Mouse (Mus musculus) forebrain, embryonic 10.5 days (tissue): Measurements from ENCODE around the gene Celf6. TPM values are rescaled to one million over a fixed set of nuclear protein-coding genes. Genes with fewer than 3 reads are reported as not detected.
A peak's percentile ranks its signal among the peaks of the same experiment; 100 is the strongest.

Source experiments
- DNase-seq: peaks from one replicate; pipeline ENCODE4 v3.0.0-alpha.2; 2017; ENCODE audit warnings: low spot score; ENCODE audit errors: extremely low spot score
- H3K27ac ChIP-seq: fragments of 300-500 bp; sonication (generic); 2 replicates; pipeline ENCODE4 v1.5.1; 2016; ENCODE audit warnings: mild to moderate bottlenecking
- H3K27me3 ChIP-seq: fragments of 300-500 bp; sonication (generic); 2 replicates; pipeline ENCODE4 v1.6.1; 2016; ENCODE audit warnings: mild to moderate bottlenecking; ENCODE audit not compliant: poor library complexity, severe bottlenecking
- H3K36me3 ChIP-seq: fragments of 300-500 bp; sonication (generic); replicated peaks from 2 replicates; pipeline ENCODE4 v1.6.1; 2016; ENCODE audit warnings: mild to moderate bottlenecking, moderate library complexity
- H3K4me1 ChIP-seq: fragments of 300-500 bp; sonication (generic); 2 replicates; pipeline ENCODE4 v1.6.1; 2016
- H3K4me3 ChIP-seq: fragments of 300-500 bp; sonication (generic); 2 replicates; pipeline ENCODE4 v1.5.1; 2016; ENCODE audit warnings: mild to moderate bottlenecking, moderate library complexity
- H3K9me3 ChIP-seq: fragments of 300-500 bp; sonication (generic); 2 replicates; pipeline ENCODE4 v1.6.1; 2016; ENCODE audit warnings: mild to moderate bottlenecking, moderate library complexity
- WGBS: fragments of 180-500 bp; shearing (Covaris S2); methylation state at CpG from one replicate; pipeline ENCODE4 v1.1.7; 2016; 5-methylcytosine and 5-hydroxymethylcytosine counted together
- polyA plus RNA-seq: library from polyadenylated mRNA; unstranded; fragments of >200 nt; fragmentation: Nextera tagmentation; extraction: Ambion mirVana; gene quantifications from 2 replicates; pipeline ENCODE4 v1.2.1, GENCODE M21; 2016

Gene Celf6
- 1.3 and 3.1 TPM in 2 replicates for polyA plus RNA-seq

DNA sequence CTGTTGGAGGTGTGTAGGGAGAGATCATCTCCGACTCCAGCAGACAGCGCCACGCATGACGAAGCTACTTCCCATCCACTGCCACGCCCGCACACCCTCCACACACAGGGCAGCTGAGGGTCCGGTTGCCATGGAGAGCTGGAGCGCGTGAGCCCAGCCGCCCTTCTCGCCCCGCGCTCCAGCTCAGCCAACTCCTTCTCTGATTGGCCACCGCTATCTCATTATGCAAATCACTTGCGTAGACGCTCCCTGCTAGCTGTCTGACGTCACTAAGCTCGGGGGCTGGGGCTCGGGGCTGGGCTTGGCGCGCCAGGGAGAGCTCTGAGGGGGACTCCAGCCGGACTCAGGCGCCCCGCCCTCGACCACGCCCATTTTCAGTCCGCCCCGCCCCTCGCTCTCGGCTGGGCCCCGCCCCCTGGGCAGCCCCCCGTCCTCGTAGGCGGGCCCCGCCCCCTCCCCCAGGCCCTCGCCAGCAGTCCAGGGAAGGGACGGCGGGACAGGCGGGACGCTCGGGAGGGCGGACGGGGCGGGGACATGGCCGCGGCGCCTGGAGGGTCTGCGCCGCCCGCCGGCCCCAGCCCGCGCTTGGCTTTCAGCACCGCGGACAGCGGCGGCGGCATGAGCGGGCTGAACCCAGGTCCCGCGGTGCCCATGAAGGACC, at the start of gene Celf6:
TSS of gene Celf6 (plus strand) at position 74 of the 661 bp plus-strand sequence.
- Histone ChIP-seq H3K4me1 (peaks cover 21% of the 10 kb centered on the region), H3K4me3 (peak within 1 kb of the TSS; percentile 51), H3K36me3 (no peaks in the 10 kb centered on the region), H3K9me3 (no peaks in the 10 kb centered on the region), H3K27me3 (peaks cover 54% of the 10 kb centered on the region), H3K27ac (peak within 1 kb of the TSS; percentile 54)
- under 1% methylated on average over 59 of the region's 61 CpGs for WGBS
- DNase-seq = peak; percentile 100

DNA sequence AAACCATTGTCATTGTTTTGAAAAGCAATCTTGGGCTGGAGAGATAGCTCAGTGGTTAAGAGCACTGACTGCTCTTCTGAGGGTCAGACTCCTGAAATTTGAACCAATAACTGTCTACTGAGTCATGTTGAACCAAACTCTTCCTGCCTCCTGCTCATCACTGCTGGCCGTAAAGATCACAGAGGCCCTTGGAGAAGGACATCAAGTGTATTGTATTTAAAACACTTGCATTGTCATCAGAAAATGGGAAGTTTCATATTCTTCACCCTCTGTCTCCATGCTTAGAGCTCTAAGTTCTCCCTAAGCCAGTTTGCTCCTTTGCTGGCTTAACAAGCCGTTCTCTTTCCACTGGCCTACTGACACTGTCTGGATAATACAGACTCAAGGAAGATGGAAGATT, 49.4 kb upstream of the Celf6 start:
- Histone ChIP-seq H3K9me3 (no peaks in the 10 kb centered on the region), H3K27me3 (no peaks in the 10 kb centered on the region), H3K27ac (no peak overlapping the region), H3K36me3 (no peaks in the 10 kb centered on the region), H3K4me1 (peaks cover 16% of the 10 kb centered on the region), H3K4me3 (no peak overlapping the region)
- WGBS = 93% methylated on average over 2 of the region's 2 CpGs
- no peak for DNase-seq

DNA sequence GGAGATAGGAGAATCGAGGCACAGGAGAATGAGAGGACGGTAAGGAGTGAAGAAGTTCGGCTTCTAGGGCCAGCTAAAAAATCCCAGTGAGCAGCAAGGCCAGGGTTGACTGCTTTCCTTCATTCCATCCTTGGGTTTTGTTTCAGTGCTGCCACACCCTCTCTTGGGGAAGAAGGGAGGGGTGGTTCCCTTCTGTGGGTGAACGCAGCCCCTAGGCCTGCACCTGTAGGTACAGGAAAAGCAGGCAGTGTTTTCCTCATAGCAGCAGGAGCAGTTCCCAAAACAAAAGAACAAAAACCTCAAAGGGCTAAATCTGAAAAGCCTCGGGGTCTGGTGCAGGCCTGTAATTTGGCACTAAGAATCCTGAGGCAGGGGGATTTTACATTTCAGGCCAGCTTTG, 46.1 kb upstream of the Celf6 start:
- DNase-seq = no peak
- no peaks in the 10 kb centered on the region for H3K27me3 ChIP-seq
- H3K4me3 ChIP-seq = no peak overlapping the region
- WGBS = 25% methylated on average over 5 of the region's 5 CpGs
- peaks cover 21% of the 10 kb centered on the region for H3K4me1 ChIP-seq
- H3K36me3 ChIP-seq = no peaks in the 10 kb centered on the region
- peak overlapping the region; percentile 48 for H3K27ac ChIP-seq
- no peaks in the 10 kb centered on the region for H3K9me3 ChIP-seq

DNA sequence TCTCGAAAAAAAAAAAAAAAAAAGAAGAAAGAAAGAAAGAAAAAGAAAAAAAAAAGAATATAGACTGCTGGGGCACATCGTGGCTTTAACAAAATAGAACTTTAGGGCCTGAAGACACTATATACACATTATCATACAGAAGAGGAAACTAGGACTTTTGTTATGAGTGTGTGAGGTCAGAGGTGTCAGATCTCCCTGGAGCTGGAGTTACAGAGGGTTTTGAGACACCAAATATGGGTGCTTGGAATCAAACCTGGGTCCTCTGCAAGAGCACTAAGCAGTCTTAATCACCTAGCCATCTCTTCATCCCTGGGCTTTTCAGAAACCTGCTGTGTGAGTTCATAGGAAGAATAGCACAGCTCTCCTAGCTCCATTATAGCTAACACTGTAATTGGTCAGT, 44.3 kb upstream of the Celf6 start:
- Histone ChIP-seq H3K4me3 (no peak overlapping the region), H3K27me3 (peaks cover 8% of the 10 kb centered on the region), H3K4me1 (peaks cover 21% of the 10 kb centered on the region), H3K36me3 (no peaks in the 10 kb centered on the region), H3K27ac (no peak overlapping the region), H3K9me3 (no peaks in the 10 kb centered on the region)
- 86% methylated on average over 2 of the region's 2 CpGs for WGBS
- no peak for DNase-seq

DNA sequence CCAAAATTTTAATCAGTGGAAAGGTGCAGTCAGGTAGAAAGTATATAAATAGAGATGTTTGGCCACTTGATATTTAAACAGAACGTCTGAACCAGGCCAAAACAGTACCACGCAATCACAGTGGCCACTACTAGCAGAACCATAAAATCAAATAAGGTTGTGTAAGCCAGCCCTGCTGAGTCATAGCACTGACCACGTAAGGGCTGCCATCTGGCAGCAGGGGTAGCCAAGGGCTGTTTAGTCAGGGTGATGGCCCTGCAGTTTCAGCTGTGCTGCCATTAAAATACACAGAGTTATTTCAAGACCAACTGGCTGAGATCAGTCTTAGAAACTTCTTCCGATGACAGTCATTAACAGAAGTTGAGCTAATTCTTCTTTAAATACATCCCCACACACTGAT, 43.8 kb upstream of the Celf6 start:
- no peaks in the 10 kb centered on the region for H3K36me3 ChIP-seq
- peaks cover 21% of the 10 kb centered on the region for H3K4me1 ChIP-seq
- DNase-seq = no peak
- no peak overlapping the region for H3K4me3 ChIP-seq
- H3K27me3 ChIP-seq = peaks cover 8% of the 10 kb centered on the region
- H3K27ac ChIP-seq = no peak overlapping the region
- 72% methylated on average over 4 of the region's 4 CpGs for WGBS
- H3K9me3 ChIP-seq = no peaks in the 10 kb centered on the region

DNA sequence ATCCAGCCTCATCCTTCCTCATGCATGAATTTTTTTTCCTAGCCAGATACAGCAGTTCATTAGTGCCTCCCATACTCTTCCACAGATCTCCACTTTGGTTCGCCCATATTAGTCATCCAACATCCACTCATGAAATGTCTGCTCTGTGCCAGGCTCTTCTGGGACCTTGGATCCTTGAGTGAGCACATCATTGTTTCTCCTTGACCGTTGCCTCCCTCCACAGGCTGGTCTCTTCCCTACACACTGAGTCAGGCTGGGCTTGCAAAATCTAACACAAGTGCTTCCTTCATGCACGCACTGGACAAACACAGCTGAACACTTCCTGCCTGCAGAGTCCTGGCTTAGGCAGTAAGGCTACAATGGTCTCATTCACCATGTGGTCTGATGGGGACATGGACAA, 40.1 kb upstream of the Celf6 start:
- Histone ChIP-seq H3K4me3 (no peak overlapping the region), H3K9me3 (no peaks in the 10 kb centered on the region), H3K27me3 (peaks cover 15% of the 10 kb centered on the region), H3K36me3 (no peaks in the 10 kb centered on the region), H3K27ac (no peak overlapping the region), H3K4me1 (peaks cover 30% of the 10 kb centered on the region)
- 95% methylated on average over 3 of the region's 3 CpGs for WGBS
- DNase-seq = no peak

DNA sequence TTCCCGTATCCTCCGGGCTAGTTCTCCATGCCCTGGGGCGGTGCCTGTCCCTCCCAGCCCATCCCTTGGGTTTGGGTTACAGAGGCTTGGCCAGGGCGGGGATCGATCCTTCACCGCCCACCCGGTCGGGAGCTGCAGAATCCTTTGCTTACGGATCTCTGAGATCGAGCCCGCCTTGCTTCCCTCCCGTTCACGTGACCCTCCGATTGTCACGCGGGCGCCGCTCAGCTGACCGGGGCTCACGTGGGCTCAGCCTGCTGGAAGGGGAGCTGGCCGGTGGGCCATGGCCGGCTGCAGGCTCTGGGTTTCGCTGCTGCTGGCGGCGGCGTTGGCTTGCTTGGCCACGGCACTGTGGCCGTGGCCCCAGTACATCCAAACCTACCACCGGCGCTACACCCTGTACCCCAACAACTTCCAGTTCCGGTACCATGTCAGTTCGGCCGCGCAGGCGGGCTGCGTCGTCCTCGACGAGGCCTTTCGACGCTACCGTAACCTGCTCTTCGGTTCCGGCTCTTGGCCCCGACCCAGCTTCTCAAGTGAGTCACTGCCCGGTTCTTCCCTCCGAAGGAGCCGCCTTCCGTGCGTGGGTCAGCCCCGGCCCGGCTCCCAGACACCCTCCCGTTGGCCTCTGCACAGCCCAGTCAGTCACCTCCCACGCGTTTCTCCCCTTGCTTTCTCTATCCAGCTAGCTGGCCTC, 38.1 kb upstream of the Celf6 start, which contains the start of the genes Hexa and Tmem202:
TSS of gene Hexa (plus strand) at position 100 of the 697 bp plus-strand sequence.
TSS of gene Tmem202 (minus strand) at position 407 of the 697 bp plus-strand sequence.
- Histone ChIP-seq H3K27ac (peak within 1 kb of the TSS; percentile 84), H3K36me3 (no peaks in the 10 kb centered on the region), H3K4me1 (peaks cover 24% of the 10 kb centered on the region), H3K9me3 (no peaks in the 10 kb centered on the region), H3K4me3 (peak within 1 kb of the TSS; percentile 69), H3K27me3 (peaks cover 15% of the 10 kb centered on the region)
- DNase-seq = peak; percentile 90
- 4% methylated on average over 55 of the region's 55 CpGs for WGBS

DNA sequence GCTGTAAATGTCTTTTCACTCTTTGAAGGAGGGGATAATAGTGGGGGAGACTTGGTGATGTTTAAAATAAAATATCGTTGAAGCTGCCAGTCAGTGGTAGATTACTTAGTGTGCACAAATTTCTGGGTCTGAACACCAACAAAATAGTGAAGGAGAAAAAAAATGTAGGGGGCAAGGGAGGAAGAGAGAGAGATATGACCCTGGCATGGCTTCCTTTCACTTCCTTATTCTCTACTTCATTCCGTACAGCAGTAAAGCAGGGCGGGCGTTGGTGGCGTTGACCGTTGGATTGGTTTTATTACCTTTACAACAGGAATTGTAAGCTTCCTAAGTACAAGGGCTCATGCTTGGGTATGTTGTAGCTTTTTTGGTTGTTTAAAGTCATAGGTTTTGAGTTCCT, 36.1 kb upstream of the Celf6 start:
- WGBS = 96% methylated on average over 6 of the region's 6 CpGs
- peaks cover 24% of the 10 kb centered on the region for H3K4me1 ChIP-seq
- no peaks in the 10 kb centered on the region for H3K9me3 ChIP-seq
- H3K27ac ChIP-seq = no peak overlapping the region
- no peak for DNase-seq
- peaks cover 15% of the 10 kb centered on the region for H3K27me3 ChIP-seq
- no peaks in the 10 kb centered on the region for H3K36me3 ChIP-seq
- no peak overlapping the region for H3K4me3 ChIP-seq

DNA sequence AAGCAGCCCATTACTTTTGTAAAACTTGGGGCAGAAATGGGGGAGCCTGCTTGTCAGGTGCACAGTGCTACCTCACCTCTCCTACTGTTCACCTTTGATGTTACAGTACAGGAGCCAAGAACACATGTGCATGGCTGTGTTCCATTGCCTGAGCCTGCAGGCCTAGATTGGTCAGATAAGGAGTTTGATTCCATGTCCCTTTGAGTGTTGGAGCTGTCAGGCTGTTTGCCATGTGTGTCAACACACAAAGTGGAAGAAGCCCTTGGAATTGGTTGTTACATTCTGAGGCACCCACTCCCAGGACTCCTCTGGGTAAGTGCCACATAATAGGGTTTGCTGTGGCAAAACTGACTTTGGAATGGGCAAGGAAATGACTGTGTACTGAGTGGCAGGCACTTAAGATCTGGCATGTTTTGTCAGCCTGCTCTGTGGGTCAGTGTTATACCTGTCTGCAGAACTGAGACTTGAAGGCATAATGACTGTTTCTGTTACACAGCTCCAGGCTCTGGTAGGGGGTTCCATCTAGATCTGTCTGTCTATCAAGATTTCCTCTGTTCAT, 34.9 kb upstream of the Celf6 start:
- H3K9me3 ChIP-seq = no peaks in the 10 kb centered on the region
- H3K4me3 ChIP-seq = no peak overlapping the region
- no peaks in the 10 kb centered on the region for H3K36me3 ChIP-seq
- peaks cover 13% of the 10 kb centered on the region for H3K27me3 ChIP-seq
- peaks cover 24% of the 10 kb centered on the region for H3K4me1 ChIP-seq
- DNase-seq = no peak
- H3K27ac ChIP-seq = no peak overlapping the region

DNA sequence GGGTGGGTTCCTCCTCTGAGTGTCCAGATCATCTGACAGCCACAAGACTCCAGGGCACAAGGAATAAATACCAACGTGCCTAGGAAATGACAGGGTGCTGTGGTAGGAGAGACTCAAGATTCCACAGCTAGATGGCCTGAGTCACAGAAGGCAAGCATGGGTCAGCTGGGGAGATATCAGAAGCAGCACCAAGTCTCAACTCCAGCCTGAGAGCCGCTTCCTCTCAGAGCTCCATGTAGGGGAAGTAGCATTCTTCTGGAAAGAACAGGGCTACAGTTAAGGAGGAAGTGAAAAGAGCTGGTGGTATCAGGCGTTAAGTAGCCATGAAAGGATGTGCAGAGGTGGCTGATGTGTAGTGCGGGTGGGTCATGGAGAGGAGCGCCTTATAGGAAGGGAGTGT, 33.0 kb upstream of the Celf6 start:
- Histone ChIP-seq H3K27ac (no peak overlapping the region), H3K36me3 (peaks cover 6% of the 10 kb centered on the region), H3K27me3 (peaks cover 6% of the 10 kb centered on the region; the same call in 1 of the 2 replicates), H3K4me1 (peaks cover 16% of the 10 kb centered on the region), H3K9me3 (no peaks in the 10 kb centered on the region), H3K4me3 (no peak overlapping the region)
- DNase-seq = no peak
- 92% methylated on average over 5 of the region's 5 CpGs for WGBS

DNA sequence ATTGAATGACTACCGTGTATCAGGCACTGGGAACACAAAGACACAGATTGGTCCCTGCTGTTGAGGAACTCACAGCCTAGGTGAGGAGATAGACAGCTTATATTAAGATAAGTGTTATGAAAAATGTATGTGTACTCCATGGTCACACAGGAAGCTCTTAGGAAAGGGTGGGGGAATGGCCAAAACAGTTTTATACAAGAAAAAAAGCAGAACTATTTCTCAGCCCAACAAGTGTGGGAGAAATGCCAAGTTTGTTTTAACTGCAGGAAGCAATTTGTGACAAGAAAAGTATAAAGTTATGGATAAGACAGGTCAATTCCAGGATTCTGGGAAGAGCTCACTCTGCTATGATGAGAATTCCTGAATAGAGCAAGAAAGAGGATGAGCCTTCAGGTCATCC, 29.8 kb upstream of the Celf6 start:
- H3K4me1 ChIP-seq = no peaks in the 10 kb centered on the region
- H3K27me3 ChIP-seq = no peaks in the 10 kb centered on the region
- peaks cover 6% of the 10 kb centered on the region for H3K36me3 ChIP-seq
- DNase-seq = no peak
- no peak overlapping the region for H3K4me3 ChIP-seq
- WGBS = 94% methylated on average over 1 of the region's 1 CpGs
- H3K27ac ChIP-seq = no peak overlapping the region
- H3K9me3 ChIP-seq = no peaks in the 10 kb centered on the region

DNA sequence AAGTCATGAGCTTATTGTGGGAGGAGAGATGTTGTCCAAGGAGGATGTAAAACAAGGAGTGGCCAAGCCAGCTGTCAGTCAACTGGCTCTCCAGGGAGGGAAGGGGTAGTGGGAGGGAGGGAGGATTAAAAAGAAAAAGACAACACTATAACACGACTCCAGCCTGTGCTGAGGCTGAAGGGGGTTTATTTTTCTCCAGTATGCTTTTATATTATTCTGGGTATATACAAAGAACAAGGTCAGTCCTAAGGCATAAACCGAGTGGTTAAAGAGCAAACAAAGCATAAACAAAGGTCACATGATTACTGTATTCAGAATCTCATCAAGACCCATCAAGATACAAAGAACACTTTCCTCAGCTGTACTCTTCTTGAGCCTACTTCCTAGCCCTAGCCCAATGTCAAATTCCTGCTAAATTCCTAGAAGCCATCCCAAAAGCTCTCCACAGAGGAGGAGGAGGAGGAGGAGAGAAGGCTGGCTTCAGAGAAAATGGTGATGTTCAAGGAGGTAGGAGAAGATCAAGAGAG, 28.7 kb upstream of the Celf6 start:
- Histone ChIP-seq H3K4me3 (no peak overlapping the region), H3K27ac (no peak overlapping the region), H3K9me3 (no peaks in the 10 kb centered on the region), H3K36me3 (peaks cover 7% of the 10 kb centered on the region), H3K4me1 (no peaks in the 10 kb centered on the region), H3K27me3 (no peaks in the 10 kb centered on the region)
- 62% methylated on average over 2 of the region's 2 CpGs for WGBS
- no peak for DNase-seq

DNA sequence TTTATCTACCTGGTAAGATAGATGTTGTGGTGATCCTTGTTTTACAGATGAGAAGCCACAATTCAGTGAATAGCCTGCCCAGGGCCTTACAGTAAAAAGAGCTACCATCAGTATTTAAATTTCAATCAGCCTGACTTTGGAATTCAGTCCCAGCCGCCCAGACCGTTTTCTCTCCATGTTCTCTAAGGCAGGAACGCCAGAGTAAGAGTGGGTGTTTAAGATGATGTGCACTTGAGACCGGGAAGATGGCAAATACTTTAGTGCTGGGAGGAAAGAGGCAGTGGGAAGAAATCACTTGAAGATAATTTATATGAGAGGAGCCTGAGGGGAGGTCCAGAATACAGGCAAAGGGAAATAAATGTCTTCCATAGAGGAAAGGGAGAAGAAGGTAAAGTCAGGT, 27.6 kb upstream of the Celf6 start:
- 94% methylated on average over 4 of the region's 4 CpGs for WGBS
- no peaks in the 10 kb centered on the region for H3K9me3 ChIP-seq
- no peak overlapping the region for H3K27ac ChIP-seq
- H3K4me1 ChIP-seq = no peaks in the 10 kb centered on the region
- H3K27me3 ChIP-seq = no peaks in the 10 kb centered on the region
- H3K4me3 ChIP-seq = no peak overlapping the region
- no peak for DNase-seq
- peaks cover 16% of the 10 kb centered on the region for H3K36me3 ChIP-seq
